Mouse (Mus musculus): ENCODE data around the gene Lrrtm1. TPM values are rescaled to one million over a fixed set of nuclear protein-coding genes. Genes with fewer than 3 reads are reported as not detected.

Lrrtm1 gene
- total RNA-seq (2012; rRNA removed): 0.32 TPM in 1 of 2 replicates, not detected in the other

- Histone ChIP-seq H3K4me1 (ENCODE audit: control insufficient read depth in 2 of 2, insufficient read depth in 2 of 2, low read length in 2 of 2, poor library complexity in 1 of 2) (no peaks in the 10 kb centered on the region), H3K36me3 (ENCODE audit: control insufficient read depth, insufficient read depth, low read length, poor library complexity, severe bottlenecking) (no peaks in the 10 kb centered on the region), H3K9ac (ENCODE audit: insufficient read depth, low read depth, low read length, poor library complexity, severe bottlenecking) (no peak within 1 kb of the TSS; the same call in 1 of the 2 replicates), H3K4me3 (ENCODE audit: insufficient read depth in 1 of 2, low read depth in 1 of 2, low read length in 2 of 2, poor library complexity in 1 of 2, severe bottlenecking in 1 of 2) (peak within 1 kb of the TSS; percentile 15 to 45), H3K27ac (ENCODE audit: insufficient read depth, low read depth, low read length, poor library complexity, severe bottlenecking) (no peak within 1 kb of the TSS), H3K9me3 (ENCODE audit: control insufficient read depth, insufficient read depth, low read depth, low read length) (no peaks in the 10 kb centered on the region)
- DNase-seq (ENCODE audit: low read depth, low spot score): no peak
- in situ Hi-C loops (cut with MboI; ENCODE audit: low sequenced_read_pairs in 2 of 2, unreplicated experiment in 2 of 2): no loop called here
- TF ChIP-seq ZC3H11A (IDR thresholded peaks at IDR 0.05; ENCODE audit: borderline replicate concordance, low read depth, low read length) (no peak), MAFK (IDR thresholded peaks at IDR 0.05; ENCODE audit: insufficient read depth, low read depth, low read length) (no peak), ZNF384 (IDR thresholded peaks at IDR 0.05; ENCODE audit: low read depth, low read length) (no peak), CHD2 (IDR thresholded peaks at IDR 0.05; ENCODE audit: low read depth, low read length) (no peak), HCFC1 (IDR thresholded peaks at IDR 0.05; ENCODE audit: borderline replicate concordance, insufficient read depth, low read length) (no peak)
Observed at GRCm38 (mm10) chr6:77242601-77243406, at the start of gene Lrrtm1. Lrrtm1 (plus strand) TSS chr6:77242689.

- in situ Hi-C loops (cut with MboI; ENCODE audit: low sequenced_read_pairs in 2 of 2, unreplicated experiment in 2 of 2): no loop called here
- Histone ChIP-seq H3K27ac (ENCODE audit: insufficient read depth, low read depth, low read length, poor library complexity, severe bottlenecking) (no peak overlapping the region), H3K9ac (ENCODE audit: insufficient read depth, low read depth, low read length, poor library complexity, severe bottlenecking) (no peak overlapping the region), H3K36me3 (ENCODE audit: control insufficient read depth, insufficient read depth, low read length, poor library complexity, severe bottlenecking) (no peaks in the 10 kb centered on the region), H3K4me1 (ENCODE audit: control insufficient read depth in 2 of 2, insufficient read depth in 2 of 2, low read length in 2 of 2, poor library complexity in 1 of 2) (0 out of 4 replicates have a peak, but pooled peaks cover 0 to 2% of the 10 kb centered on the region in 2 experiments), H3K9me3 (ENCODE audit: control insufficient read depth, insufficient read depth, low read depth, low read length) (no peaks in the 10 kb centered on the region), H3K4me3 (ENCODE audit: insufficient read depth in 1 of 2, low read depth in 1 of 2, low read length in 2 of 2, poor library complexity in 1 of 2, severe bottlenecking in 1 of 2) (no peak overlapping the region)
- no peak for DNase-seq (ENCODE audit: low read depth, low spot score)
- TF ChIP-seq CHD2 (IDR thresholded peaks at IDR 0.05; ENCODE audit: low read depth, low read length): no peak
- TF ChIP-seq HCFC1 (IDR thresholded peaks at IDR 0.05; ENCODE audit: borderline replicate concordance, insufficient read depth, low read length): no peak
- TF ChIP-seq ZC3H11A (IDR thresholded peaks at IDR 0.05; ENCODE audit: borderline replicate concordance, low read depth, low read length): no peak
- no peak for TF ChIP-seq MAFK (IDR thresholded peaks at IDR 0.05; ENCODE audit: insufficient read depth, low read depth, low read length)
- no peak for TF ChIP-seq ZNF384 (IDR thresholded peaks at IDR 0.05; ENCODE audit: low read depth, low read length)
Observed at GRCm38 (mm10) chr6:77196650-77197049, 45.8 kb upstream of the Lrrtm1 start.

- DNase-seq (ENCODE audit: low read depth, low spot score): peak; percentile 9
- Histone ChIP-seq H3K4me1 (ENCODE audit: control insufficient read depth in 2 of 2, insufficient read depth in 2 of 2, low read length in 2 of 2, poor library complexity in 1 of 2) (0 out of 4 replicates have a peak, but pooled peaks cover 0 to 2% of the 10 kb centered on the region in 2 experiments), H3K9ac (ENCODE audit: insufficient read depth, low read depth, low read length, poor library complexity, severe bottlenecking) (no peak overlapping the region), H3K27ac (ENCODE audit: insufficient read depth, low read depth, low read length, poor library complexity, severe bottlenecking) (no peak overlapping the region), H3K36me3 (ENCODE audit: control insufficient read depth, insufficient read depth, low read length, poor library complexity, severe bottlenecking) (no peaks in the 10 kb centered on the region), H3K9me3 (ENCODE audit: control insufficient read depth, insufficient read depth, low read depth, low read length) (no peaks in the 10 kb centered on the region), H3K4me3 (ENCODE audit: insufficient read depth in 1 of 2, low read depth in 1 of 2, low read length in 2 of 2, poor library complexity in 1 of 2, severe bottlenecking in 1 of 2) (no peak overlapping the region)
- in situ Hi-C loops (cut with MboI; ENCODE audit: low sequenced_read_pairs in 2 of 2, unreplicated experiment in 2 of 2): no loop called here
- TF ChIP-seq ZC3H11A (IDR thresholded peaks at IDR 0.05; ENCODE audit: borderline replicate concordance, low read depth, low read length): no peak
- TF ChIP-seq HCFC1 (IDR thresholded peaks at IDR 0.05; ENCODE audit: borderline replicate concordance, insufficient read depth, low read length): no peak
- no peak for TF ChIP-seq CHD2 (IDR thresholded peaks at IDR 0.05; ENCODE audit: low read depth, low read length)
- TF ChIP-seq MAFK (IDR thresholded peaks at IDR 0.05; ENCODE audit: insufficient read depth, low read depth, low read length): no peak
- TF ChIP-seq ZNF384 (IDR thresholded peaks at IDR 0.05; ENCODE audit: low read depth, low read length): no peak
Observed at GRCm38 (mm10) chr6:77199375-77199774, 43.1 kb upstream of the Lrrtm1 start.

- H3K9ac ChIP-seq (ENCODE audit: insufficient read depth, low read depth, low read length, poor library complexity, severe bottlenecking): no peak overlapping the region
- no peaks in the 10 kb centered on the region for H3K9me3 ChIP-seq (ENCODE audit: control insufficient read depth, insufficient read depth, low read depth, low read length)
- H3K36me3 ChIP-seq (ENCODE audit: control insufficient read depth, insufficient read depth, low read length, poor library complexity, severe bottlenecking): no peaks in the 10 kb centered on the region
- H3K4me1 ChIP-seq (ENCODE audit: control insufficient read depth in 2 of 2, insufficient read depth in 2 of 2, low read length in 2 of 2, poor library complexity in 1 of 2): no peaks in the 10 kb centered on the region
- TF ChIP-seq ZNF384 (IDR thresholded peaks at IDR 0.05; ENCODE audit: low read depth, low read length): no peak
- no peak overlapping the region for H3K27ac ChIP-seq (ENCODE audit: insufficient read depth, low read depth, low read length, poor library complexity, severe bottlenecking)
- no peak for DNase-seq (ENCODE audit: low read depth, low spot score)
- H3K4me3 ChIP-seq (ENCODE audit: insufficient read depth in 1 of 2, low read depth in 1 of 2, low read length in 2 of 2, poor library complexity in 1 of 2, severe bottlenecking in 1 of 2): no peak overlapping the region
- in situ Hi-C loops (cut with MboI; ENCODE audit: low sequenced_read_pairs in 2 of 2, unreplicated experiment in 2 of 2): no loop called here
Observed at GRCm38 (mm10) chr6:77209183-77209582, 33.3 kb upstream of the Lrrtm1 start.
